Mouse (Mus musculus) CH12.LX (cell line): Measurements from ENCODE around the gene Gng2. TPM values are rescaled to one million over a fixed set of nuclear protein-coding genes. Genes with fewer than 3 reads are reported as not detected.

ENCODE experiments used
- DNase-seq: peaks from one replicate; pipeline ENCODE4 v3.0.0-alpha.2; 2013; ENCODE audit errors: extremely low read depth
- H3K27ac ChIP-seq: 2 replicates; pipeline ENCODE4 v1.5.1; 2012; ENCODE audit warnings: low read depth, mild to moderate bottlenecking, control low read depth, moderate library complexity; ENCODE audit not compliant: insufficient read depth
- H3K27me3 ChIP-seq: replicated peaks from 2 replicates; pipeline ENCODE3; 2012; ENCODE audit warnings: inconsistent platforms
- H3K36me3 ChIP-seq, 2 experiments: replicated peaks in 1 of 2; 2 replicates each; pipeline versions ENCODE3 to v1.6.1; 2012; ENCODE audit warnings: inconsistent platforms in 1 of 2, low read length in 1 of 2, mild to moderate bottlenecking in 1 of 2, mixed read lengths in 1 of 2, moderate library complexity in 1 of 2; ENCODE audit not compliant: control insufficient read depth in 1 of 2, insufficient read depth in 1 of 2
- H3K4me1 ChIP-seq, 2 experiments: 2 replicates each; pipeline ENCODE4 v1.6.1; 2012; ENCODE audit warnings: inconsistent platforms in 1 of 2, moderate library complexity in 1 of 2; ENCODE audit not compliant: insufficient read depth in 2 of 2, control insufficient read depth in 1 of 2
- H3K4me2 ChIP-seq: 2 replicates; pipeline ENCODE4 v1.6.1; 2012; ENCODE audit warnings: low read depth, mild to moderate bottlenecking, control low read depth; ENCODE audit not compliant: poor library complexity, insufficient read depth, severe bottlenecking
- H3K4me3 ChIP-seq, 3 experiments: fragments of 150-350 bp in 1 of 3; sonication (generic) in 1 of 3; replicated peaks in 1 of 3; 2 replicates each; pipeline versions ENCODE3 to v1.5.1; 2011 to 2012; ENCODE audit warnings: low read depth in 2 of 3, low read length in 2 of 3, mild to moderate bottlenecking in 2 of 3, moderate library complexity in 2 of 3, control low read depth in 1 of 3, improper control_type of control experiment in 1 of 3, inconsistent platforms in 1 of 3, mixed read lengths in 1 of 3; ENCODE audit not compliant: poor library complexity in 1 of 3
- H3K79me2 ChIP-seq: replicated peaks from 2 replicates; pipeline ENCODE4 v1.6.1; 2012; ENCODE audit warnings: mild to moderate bottlenecking, moderate library complexity; ENCODE audit not compliant: control insufficient read depth, poor library complexity, insufficient read depth, severe bottlenecking; ENCODE audit errors: extremely low read depth
- H3K9ac ChIP-seq: 2 replicates; pipeline ENCODE4 v1.6.1; 2012; ENCODE audit warnings: low read depth, mild to moderate bottlenecking, control low read depth, moderate library complexity; ENCODE audit not compliant: insufficient read depth
- H3K9me3 ChIP-seq: replicated peaks from 2 replicates; pipeline ENCODE3; 2012; ENCODE audit warnings: low read length, inconsistent platforms, mixed read lengths
- BHLHE40 ChIP-seq: IDR thresholded peaks from 2 replicates; pipeline ENCODE4 v1.6.1; 2011; ENCODE audit warnings: mild to moderate bottlenecking, low read depth, low read length, improper control_type of control experiment
- CHD2 ChIP-seq: IDR thresholded peaks from 2 replicates; pipeline ENCODE4 v1.6.1; 2011; ENCODE audit warnings: low read length, improper control_type of control experiment
- EP300 ChIP-seq: IDR thresholded peaks from 2 replicates; pipeline ENCODE4 v1.6.1; 2011; ENCODE audit warnings: low read length, improper control_type of control experiment
- ETS1 ChIP-seq: conservative IDR thresholded peaks from 2 replicates; pipeline ENCODE4 v1.6.1; 2012; ENCODE audit warnings: low read depth, mild to moderate bottlenecking, inconsistent platforms, low read length, improper control_type of control experiment, moderate library complexity
- GABPA ChIP-seq: IDR thresholded peaks from 2 replicates; pipeline ENCODE4 v1.6.1; 2012; ENCODE audit warnings: low read depth, low read length, improper control_type of control experiment, inconsistent platforms; ENCODE audit not compliant: insufficient replicate concordance
- IRF4 ChIP-seq: IDR thresholded peaks from 2 replicates; pipeline ENCODE4 v1.6.1; 2014; ENCODE audit warnings: low read depth, mild to moderate bottlenecking, inconsistent platforms, low read length, improper control_type of control experiment
- JUN ChIP-seq: IDR thresholded peaks from 2 replicates; pipeline ENCODE4 v1.6.1; 2011; ENCODE audit warnings: low read depth, mild to moderate bottlenecking, low read length, improper control_type of control experiment, moderate library complexity; ENCODE audit not compliant: insufficient read depth
- MAFK ChIP-seq: IDR thresholded peaks from 2 replicates; pipeline ENCODE4 v1.6.1; 2011; ENCODE audit warnings: low read length, improper control_type of control experiment; ENCODE audit not compliant: insufficient replicate concordance
- MAZ ChIP-seq: IDR thresholded peaks from 2 replicates; pipeline ENCODE4 v1.6.1; 2012; ENCODE audit warnings: low read depth, mild to moderate bottlenecking, inconsistent platforms, low read length, improper control_type of control experiment, moderate library complexity
- MEF2A ChIP-seq: IDR thresholded peaks from 2 replicates; pipeline ENCODE4 v1.6.1; 2014; ENCODE audit warnings: low read depth, mild to moderate bottlenecking, inconsistent platforms, low read length, improper control_type of control experiment, borderline replicate concordance
- MXI1 ChIP-seq: IDR thresholded peaks from 2 replicates; pipeline ENCODE4 v1.6.1; 2011; ENCODE audit warnings: mild to moderate bottlenecking, low read depth, low read length, improper control_type of control experiment
- MYC ChIP-seq: IDR thresholded peaks from 2 replicates; pipeline ENCODE4 v1.6.1; 2011; ENCODE audit warnings: low read depth, mild to moderate bottlenecking, improper control_type of control experiment, low read length
- NRF1 ChIP-seq: IDR thresholded peaks from 2 replicates; pipeline ENCODE4 v1.6.1; 2014; ENCODE audit warnings: low read depth, mild to moderate bottlenecking, inconsistent platforms, low read length, improper control_type of control experiment, moderate library complexity
- PAX5 ChIP-seq: IDR thresholded peaks from 2 replicates; pipeline ENCODE4 v1.6.1; 2012; ENCODE audit warnings: low read length, inconsistent platforms, mixed read lengths
- POLR2AphosphoS2 ChIP-seq: IDR thresholded peaks from 2 replicates; pipeline ENCODE4 v1.6.1; 2011; ENCODE audit warnings: low read depth, low read length, improper control_type of control experiment
- RCOR1 ChIP-seq: conservative IDR thresholded peaks from 2 replicates; pipeline ENCODE4 v1.6.1; 2012; ENCODE audit warnings: low read depth, mild to moderate bottlenecking, inconsistent platforms, low read length, improper control_type of control experiment
- SIN3A ChIP-seq: IDR thresholded peaks from 2 replicates; pipeline ENCODE4 v1.6.1; 2012; ENCODE audit warnings: low read length, improper control_type of control experiment, inconsistent platforms
- SMC3 ChIP-seq: IDR thresholded peaks from 2 replicates; pipeline ENCODE4 v1.6.1; 2011; ENCODE audit warnings: low read depth, low read length, improper control_type of control experiment
- TBP ChIP-seq: conservative IDR thresholded peaks from 2 replicates; pipeline ENCODE4 v1.6.1; 2011; ENCODE audit warnings: low read depth, low read length, improper control_type of control experiment
- UBTF ChIP-seq: IDR thresholded peaks from 2 replicates; pipeline ENCODE4 v1.6.1; 2012; ENCODE audit warnings: low read depth, mild to moderate bottlenecking, inconsistent platforms, low read length, improper control_type of control experiment, moderate library complexity
- USF2 ChIP-seq: conservative IDR thresholded peaks from 2 replicates; pipeline ENCODE4 v1.6.1; 2011; ENCODE audit warnings: low read depth, low read length, improper control_type of control experiment
- ZC3H11A ChIP-seq: IDR thresholded peaks from 2 replicates; pipeline ENCODE4 v1.6.1; 2012; ENCODE audit warnings: low read depth, mild to moderate bottlenecking, inconsistent platforms, low read length, improper control_type of control experiment
- ZKSCAN1 ChIP-seq: IDR thresholded peaks from 2 replicates; pipeline ENCODE4 v1.6.1; 2012; ENCODE audit warnings: low read depth, inconsistent platforms, low read length, improper control_type of control experiment, borderline replicate concordance
- ZMIZ1 ChIP-seq: IDR thresholded peaks from 2 replicates; pipeline ENCODE4 v1.6.1; 2012; ENCODE audit warnings: low read depth, mild to moderate bottlenecking, inconsistent platforms, low read length, improper control_type of control experiment
- dilution Hi-C: fragments of 300-500 bp; cut with MboI; formaldehyde crosslinking; loops from 2 replicates; pipeline ENCODE4 v1.14.3; 2020; ENCODE audit warnings: low sequenced_read_pairs; ENCODE audit not compliant: extremely low pct_unique_long_range_greater_than_20kb, extremely low pct_ligation_motif_present
- in situ Hi-C: fragments of 300-500 bp; cut with MboI; formaldehyde crosslinking; loops from 3 replicates; pipeline ENCODE4 v1.14.3; 2019; ENCODE audit warnings: low sequenced_read_pairs, low pct_ligation_motif_present, low pct_unique_long_range_greater_than_20kb, mixed read lengths
- polyA plus RNA-seq: library from polyadenylated mRNA; unstranded; fragments of >175 nt; gene quantifications from 2 replicates; pipeline ENCODE4 v1.2.1, GENCODE M21; 2012; ENCODE audit warnings: low read depth; ENCODE audit not compliant: insufficient read length
- total RNA-seq, 2 experiments: library from RNA; depleted of rRNA; stranded (reverse); fragments of 300-350 nt in 1 of 2; fragments of >200 nt in 1 of 2; gene quantifications; 2 replicates each; pipeline ENCODE4 v1.2.3; 2012 to 2014

The Gng2 gene
- total and polyA plus RNA-seq, 3 experiments: 52.1 to 67.7 (median 63.4) TPM

GRCm38 (mm10) chr14:19946221-19946620 is 31.2 kb downstream of the Gng2 start:
- no peak overlapping the region for H3K27ac ChIP-seq
- H3K4me3 ChIP-seq: no peak overlapping the region
- TF ChIP-seq NRF1 (no peak), TBP (no peak), BHLHE40 (no peak), POLR2AphosphoS2 (no peak), MEF2A (no peak), UBTF (no peak), MYC (no peak), USF2 (no peak), MXI1 (no peak), ZKSCAN1 (no peak), ZMIZ1 (no peak)
- no peaks in the 10 kb centered on the region for H3K4me1 ChIP-seq
- peaks cover 19 to 66% of the 10 kb centered on the region in 2 experiments for H3K36me3 ChIP-seq
- in situ Hi-C loops (no loop called here), dilution Hi-C loops (no loop called here)
- no peaks in the 10 kb centered on the region for H3K27me3 ChIP-seq
- H3K9me3 ChIP-seq: no peaks in the 10 kb centered on the region
- H3K9ac ChIP-seq: no peak overlapping the region
- DNase-seq: no peak
- H3K79me2 ChIP-seq: no peaks in the 10 kb centered on the region
- H3K4me2 ChIP-seq: no peak overlapping the region

- no peaks in the 10 kb centered on the region for H3K27me3 ChIP-seq
- DNase-seq: no peak
- no peak overlapping the region for H3K27ac ChIP-seq
- H3K36me3 ChIP-seq: peaks cover 10 to 60% of the 10 kb centered on the region in 2 experiments
- H3K4me2 ChIP-seq: no peak overlapping the region
- dilution Hi-C loops: no loop called here
- TF ChIP-seq UBTF (no peak), PAX5 (no peak), RCOR1 (no peak)
- in situ Hi-C loops: no loop called here
- H3K4me1 ChIP-seq: peaks cover 0 to 6% of the 10 kb centered on the region in 2 experiments; a peak in 1 of 4 replicates
- no peak overlapping the region for H3K9ac ChIP-seq
- no peak overlapping the region for H3K4me3 ChIP-seq
- no peaks in the 10 kb centered on the region for H3K9me3 ChIP-seq
- H3K79me2 ChIP-seq: no peaks in the 10 kb centered on the region
These were observed 34.7 kb downstream of the Gng2 start for GRCm38 (mm10) chr14:19942732-19943131.

GRCm38 (mm10) chr14:19942329-19942728 is 35.1 kb downstream of the Gng2 start:
- dilution Hi-C loops: no loop called here
- H3K27ac ChIP-seq: no peak overlapping the region
- peaks cover 0 to 6% of the 10 kb centered on the region in 2 experiments; a peak in 1 of 4 replicates for H3K4me1 ChIP-seq
- no peak for TF ChIP-seq MAFK
- TF ChIP-seq CHD2: no peak
- TF ChIP-seq RCOR1: no peak
- TF ChIP-seq EP300: no peak
- TF ChIP-seq GABPA: no peak
- TF ChIP-seq NRF1: no peak
- TF ChIP-seq UBTF: no peak
- no peak for TF ChIP-seq MEF2A
- TF ChIP-seq MAZ: no peak
- TF ChIP-seq ZMIZ1: no peak
- no peak for TF ChIP-seq SIN3A
- TF ChIP-seq ZKSCAN1: no peak
- no peak for TF ChIP-seq IRF4
- TF ChIP-seq ETS1: no peak
- no peak for TF ChIP-seq SMC3
- TF ChIP-seq BHLHE40: no peak
- TF ChIP-seq JUN: no peak
- TF ChIP-seq MYC: no peak
- TF ChIP-seq ZC3H11A: no peak
- H3K4me2 ChIP-seq: no peak overlapping the region
- no peak for DNase-seq
- in situ Hi-C loops: no loop called here
- no peak overlapping the region for H3K9ac ChIP-seq
- no peaks in the 10 kb centered on the region for H3K79me2 ChIP-seq
- peaks cover 10 to 59% of the 10 kb centered on the region in 2 experiments for H3K36me3 ChIP-seq
- no peaks in the 10 kb centered on the region for H3K27me3 ChIP-seq
- H3K4me3 ChIP-seq: no peak overlapping the region
- no peaks in the 10 kb centered on the region for H3K9me3 ChIP-seq
